Mouse (Mus musculus) embryonic facial prominence, embryonic 11.5 days (tissue): ENCODE measurements around the gene Foxn3. TPM values are rescaled to one million over a fixed set of nuclear protein-coding genes. Genes with fewer than 3 reads are reported as not detected.

Experiments used
- ATAC-seq: fragments of 200-750 bp; cut with Nextera tagmentation; replicated peaks from 2 replicates; pipeline ENCODE4 v1.8.0; 2017; ENCODE audit warnings: low read depth; ENCODE audit not compliant: insufficient number of reproducible peaks, low FRiP score, low TSS enrichment
- DNase-seq: peaks from one replicate; pipeline ENCODE4 v3.0.0-alpha.2; 2015; ENCODE audit warnings: low spot score
- H3K27ac ChIP-seq: fragments of 300-500 bp; sonication (generic); replicated peaks from 2 replicates; pipeline ENCODE4 v1.5.1; 2014; ENCODE audit warnings: mild to moderate bottlenecking, low read depth, low read length, control low read depth
- H3K27me3 ChIP-seq: fragments of 300-500 bp; sonication (generic); 2 replicates; pipeline ENCODE4 v1.6.1; 2014; ENCODE audit warnings: mild to moderate bottlenecking, low read length, moderate library complexity, mixed read lengths; ENCODE audit not compliant: control insufficient read depth, insufficient read depth
- H3K36me3 ChIP-seq: fragments of 300-500 bp; sonication (generic); replicated peaks from 2 replicates; pipeline ENCODE4 v1.6.1; 2014; ENCODE audit warnings: low read depth, mild to moderate bottlenecking, low read length, moderate library complexity, mixed read lengths; ENCODE audit not compliant: control insufficient read depth, insufficient read depth
- H3K4me1 ChIP-seq: fragments of 300-500 bp; sonication (generic); 2 replicates; pipeline ENCODE4 v1.6.1; 2014; ENCODE audit warnings: low read length, mixed read lengths; ENCODE audit not compliant: control insufficient read depth, insufficient read depth
- H3K4me2 ChIP-seq: fragments of 300-500 bp; sonication (generic); 2 replicates; pipeline ENCODE4 v1.6.1; 2014; ENCODE audit warnings: low read depth, mild to moderate bottlenecking, control low read depth, low read length, moderate library complexity
- H3K4me3 ChIP-seq: fragments of 300-500 bp; sonication (generic); 2 replicates; pipeline ENCODE4 v1.5.1; 2014; ENCODE audit warnings: low read depth, low read length, control low read depth
- H3K9ac ChIP-seq: fragments of 300-500 bp; sonication (generic); replicated peaks from 2 replicates; pipeline ENCODE4 v1.6.1; 2014; ENCODE audit warnings: mild to moderate bottlenecking, control low read depth, low read length
- H3K9me3 ChIP-seq: fragments of 300-500 bp; sonication (generic); replicated peaks from 2 replicates; pipeline ENCODE4 v1.6.1; 2016; ENCODE audit warnings: mild to moderate bottlenecking, low read length, inconsistent platforms, mixed read lengths; ENCODE audit not compliant: control insufficient read depth
- WGBS: fragments of 180-500 bp; shearing (Covaris S2); extraction: QIAGEN DNeasy Blood & Tissue Kit; methylation state at CpG from one replicate; pipeline ENCODE4 v1.1.7; 2014; 5-methylcytosine and 5-hydroxymethylcytosine counted together
- polyA plus RNA-seq: library from polyadenylated mRNA; unstranded; fragments of >200 nt; fragmentation: Nextera tagmentation; extraction: Ambion mirVana; gene quantifications from 2 replicates; pipeline ENCODE4 v1.2.1, GENCODE M21; 2014

The Foxn3 gene
- polyA plus RNA-seq = 80.5 and 83.1 TPM in 2 replicates

DNA sequence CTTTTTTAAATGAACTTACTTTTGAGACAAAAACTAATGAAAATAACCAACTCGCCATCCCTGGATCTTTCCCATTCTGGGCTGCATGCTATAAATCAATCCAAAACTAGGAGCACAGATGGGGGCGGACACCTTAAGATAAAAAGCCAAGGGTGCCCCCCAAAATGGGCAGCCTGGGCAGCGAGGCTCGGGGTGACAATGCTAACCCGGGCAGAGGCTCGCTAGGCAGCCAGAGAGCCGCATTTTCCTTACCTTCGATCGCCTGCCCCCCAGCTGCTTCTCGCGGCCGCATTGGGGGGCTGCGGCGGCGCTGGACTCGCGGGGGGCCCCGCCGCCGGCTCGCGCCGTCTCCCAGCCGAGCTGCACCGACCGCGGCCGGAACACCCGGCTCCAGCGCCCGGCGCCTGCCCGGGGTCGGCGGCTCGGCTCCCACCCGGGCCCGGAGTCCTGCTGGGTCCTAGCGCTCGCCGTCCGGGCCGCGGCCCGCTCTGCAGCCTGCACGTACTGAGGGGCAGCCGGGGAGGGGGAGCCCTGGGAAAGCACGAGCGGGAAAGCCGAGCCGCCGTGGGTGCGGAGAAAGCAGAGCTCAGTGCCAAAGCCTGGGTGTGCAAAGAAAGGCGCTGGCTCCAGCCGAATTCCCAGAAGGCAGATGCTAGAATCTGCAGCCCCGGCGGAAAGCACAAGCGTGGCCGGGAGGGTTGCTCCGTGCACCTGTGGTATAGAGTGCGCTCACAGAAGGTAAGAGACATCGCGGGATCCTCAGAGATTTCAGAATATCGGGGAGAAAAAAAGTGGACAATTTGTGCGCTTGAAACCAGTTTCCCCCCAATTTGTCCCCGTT lies at the start of gene Foxn3:
TSS of gene Foxn3 (minus strand) at position 364 of the 841 bp plus-strand sequence.
- Histone ChIP-seq H3K4me2 (peak within 1 kb of the TSS; percentile 71), H3K4me1 (peaks cover 5% of the 10 kb centered on the region; the same call in 1 of the 2 replicates), H3K27ac (peak within 1 kb of the TSS; percentile 72), H3K27me3 (no peaks in the 10 kb centered on the region), H3K9me3 (no peaks in the 10 kb centered on the region), H3K9ac (peak within 1 kb of the TSS; percentile 91), H3K4me3 (peak within 1 kb of the TSS; percentile 79), H3K36me3 (no peaks in the 10 kb centered on the region)
- WGBS = under 1% methylated on average over 57 of the region's 66 CpGs
- DNase-seq (peak; percentile 87), ATAC-seq (peak; percentile 88)

- Histone ChIP-seq H3K9me3 (no peaks in the 10 kb centered on the region), H3K4me3 (no peak overlapping the region), H3K4me1 (peaks cover 3% of the 10 kb centered on the region; the same call in 1 of the 2 replicates), H3K4me2 (no peak overlapping the region), H3K36me3 (no peaks in the 10 kb centered on the region), H3K27ac (no peak overlapping the region), H3K27me3 (no peaks in the 10 kb centered on the region), H3K9ac (no peak overlapping the region)
- 47% methylated on average over 9 of the region's 9 CpGs for WGBS
- DNase-seq (no peak), ATAC-seq (no peak)
Observed at GRCm38 (mm10) chr12:99612181-99612871, 48.9 kb upstream of the Foxn3 start.

DNA sequence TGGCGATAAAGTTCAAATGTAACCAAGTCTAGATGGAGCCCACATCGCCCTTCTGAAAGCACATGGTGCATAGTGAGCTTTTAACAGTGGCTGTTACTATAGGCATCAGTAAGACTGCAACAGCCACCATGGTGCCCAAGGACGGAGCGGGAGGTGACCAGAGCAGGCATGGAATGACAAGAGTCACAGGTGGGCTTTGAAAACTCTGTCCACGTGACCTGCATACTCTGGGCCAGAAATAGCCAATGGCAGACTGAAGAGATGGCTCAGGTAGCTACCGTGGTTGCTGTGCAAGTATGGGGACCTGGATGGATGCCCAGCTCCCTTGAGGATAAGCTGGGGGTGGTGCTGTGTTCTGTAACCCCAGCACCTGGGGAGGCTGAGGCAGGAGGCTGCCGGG lies 47.5 kb upstream of the Foxn3 start:
- H3K27ac ChIP-seq = no peak overlapping the region
- no peaks in the 10 kb centered on the region for H3K36me3 ChIP-seq
- H3K4me2 ChIP-seq = no peak overlapping the region
- H3K27me3 ChIP-seq = no peaks in the 10 kb centered on the region
- no peaks in the 10 kb centered on the region for H3K9me3 ChIP-seq
- 91% methylated on average over 7 of the region's 7 CpGs for WGBS
- H3K4me1 ChIP-seq = no peaks in the 10 kb centered on the region
- DNase-seq (no peak), ATAC-seq (no peak)
- H3K9ac ChIP-seq = no peak overlapping the region
- no peak overlapping the region for H3K4me3 ChIP-seq

DNA sequence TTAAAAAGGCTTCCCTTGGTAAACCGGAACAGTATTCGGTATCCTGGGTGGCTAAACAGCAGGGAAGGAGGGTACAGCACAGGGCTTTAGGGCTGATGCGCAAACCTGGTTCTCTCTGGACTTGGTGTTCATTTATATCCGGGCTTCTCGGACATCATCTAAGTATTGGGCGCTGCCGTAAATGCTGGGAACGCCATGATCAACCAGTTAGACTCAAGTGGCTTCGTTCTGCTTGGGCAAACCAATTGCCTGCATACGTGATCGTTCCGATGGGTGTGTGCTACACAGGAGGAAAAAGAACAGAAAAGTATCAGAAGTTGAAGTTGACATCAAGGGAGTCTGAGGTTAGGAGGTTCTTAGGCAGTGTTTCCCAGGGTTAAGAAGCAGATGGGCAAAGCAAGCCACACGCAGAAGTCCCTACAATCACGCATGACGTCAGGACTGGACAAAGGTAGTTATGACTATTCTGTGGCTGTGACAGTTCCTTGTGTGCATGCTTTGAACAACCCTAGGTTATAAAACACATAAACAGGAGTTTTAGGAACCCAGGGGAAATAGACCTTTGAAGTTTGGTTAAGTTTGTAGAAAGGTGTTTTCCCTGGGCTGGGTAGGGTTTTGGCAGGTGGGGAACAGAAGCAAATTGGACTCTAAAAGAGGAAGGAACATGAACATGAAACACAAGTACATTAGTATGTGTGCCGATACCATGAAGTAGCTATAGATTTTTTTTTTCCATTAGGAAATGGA lies 46.9 kb upstream of the Foxn3 start:
- no peaks in the 10 kb centered on the region for H3K36me3 ChIP-seq
- ATAC-seq (no peak), DNase-seq (no peak)
- H3K9ac ChIP-seq = no peak overlapping the region
- H3K27ac ChIP-seq = no peak overlapping the region
- H3K27me3 ChIP-seq = no peaks in the 10 kb centered on the region
- WGBS = 93% methylated on average over 16 of the region's 16 CpGs
- no peaks in the 10 kb centered on the region for H3K4me1 ChIP-seq
- no peak overlapping the region for H3K4me2 ChIP-seq
- no peaks in the 10 kb centered on the region for H3K9me3 ChIP-seq
- H3K4me3 ChIP-seq = no peak overlapping the region

DNA sequence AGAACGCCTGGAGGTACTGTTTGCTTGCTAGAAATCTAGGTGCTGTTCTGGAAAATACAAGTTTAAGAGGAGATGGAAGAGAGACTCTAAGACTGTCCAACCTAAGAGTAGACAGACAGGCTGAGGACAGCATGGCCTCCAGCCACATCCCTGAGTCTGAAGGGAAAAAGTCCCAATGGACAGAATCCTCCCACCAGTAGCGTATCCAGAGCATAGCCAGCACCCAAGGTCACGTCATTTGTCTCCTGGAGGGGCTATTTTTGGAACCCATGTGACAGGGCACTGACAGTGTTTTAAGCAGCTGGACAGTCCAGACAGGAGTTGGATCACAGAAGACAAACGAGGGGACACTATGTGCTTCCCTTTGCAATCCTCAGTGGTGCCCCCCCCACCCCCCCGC lies 46.3 kb upstream of the Foxn3 start:
- Histone ChIP-seq H3K27me3 (no peaks in the 10 kb centered on the region), H3K27ac (no peak overlapping the region), H3K4me3 (no peak overlapping the region), H3K9ac (no peak overlapping the region), H3K4me1 (no peaks in the 10 kb centered on the region), H3K36me3 (no peaks in the 10 kb centered on the region), H3K9me3 (no peaks in the 10 kb centered on the region), H3K4me2 (no peak overlapping the region)
- WGBS = 79% methylated on average over 5 of the region's 5 CpGs
- ATAC-seq (no peak), DNase-seq (no peak)

- Histone ChIP-seq H3K27me3 (no peaks in the 10 kb centered on the region), H3K27ac (no peak overlapping the region), H3K4me3 (no peak overlapping the region), H3K9me3 (no peaks in the 10 kb centered on the region), H3K4me1 (no peaks in the 10 kb centered on the region), H3K36me3 (no peaks in the 10 kb centered on the region), H3K9ac (no peak overlapping the region), H3K4me2 (no peak overlapping the region)
- no peak for DNase-seq
- no peak for ATAC-seq
- WGBS = 78% methylated on average over 10 of the region's 10 CpGs
Observed at GRCm38 (mm10) chr12:99608279-99608955, 45.0 kb upstream of the Foxn3 start.

- 30% methylated on average over 2 of the region's 2 CpGs for WGBS
- no peak overlapping the region for H3K4me2 ChIP-seq
- H3K27ac ChIP-seq = no peak overlapping the region
- ATAC-seq (no peak), DNase-seq (peak; percentile 81)
- no peaks in the 10 kb centered on the region for H3K9me3 ChIP-seq
- no peaks in the 10 kb centered on the region for H3K27me3 ChIP-seq
- H3K4me3 ChIP-seq = no peak overlapping the region
- no peak overlapping the region for H3K9ac ChIP-seq
- H3K36me3 ChIP-seq = no peaks in the 10 kb centered on the region
- no peaks in the 10 kb centered on the region for H3K4me1 ChIP-seq
Observed at GRCm38 (mm10) chr12:99603381-99603780, 40.0 kb upstream of the Foxn3 start.
